Mouse (Mus musculus) thymus, adult 2 months (tissue): ENCODE measurements around the gene Cabp1.

ENCODE experiments used
- CTCF ChIP-seq: fragments of 200-500 bp; IDR thresholded peaks from 2 replicates; pipeline ENCODE4 v1.5.1; 2012; ENCODE audit warnings: mild to moderate bottlenecking, control low read depth, low read length, moderate library complexity, borderline replicate concordance; ENCODE audit not compliant: control insufficient read depth, poor library complexity, insufficient read depth; ENCODE audit errors: extremely low read depth
- POLR2A ChIP-seq: fragments of 200-500 bp; IDR thresholded peaks from 2 replicates; pipeline ENCODE4 v1.6.1; 2012; ENCODE audit warnings: mild to moderate bottlenecking, low read length, control low read depth, moderate library complexity; ENCODE audit not compliant: control insufficient read depth, poor library complexity, insufficient read depth; ENCODE audit errors: extremely low read depth

DNA sequence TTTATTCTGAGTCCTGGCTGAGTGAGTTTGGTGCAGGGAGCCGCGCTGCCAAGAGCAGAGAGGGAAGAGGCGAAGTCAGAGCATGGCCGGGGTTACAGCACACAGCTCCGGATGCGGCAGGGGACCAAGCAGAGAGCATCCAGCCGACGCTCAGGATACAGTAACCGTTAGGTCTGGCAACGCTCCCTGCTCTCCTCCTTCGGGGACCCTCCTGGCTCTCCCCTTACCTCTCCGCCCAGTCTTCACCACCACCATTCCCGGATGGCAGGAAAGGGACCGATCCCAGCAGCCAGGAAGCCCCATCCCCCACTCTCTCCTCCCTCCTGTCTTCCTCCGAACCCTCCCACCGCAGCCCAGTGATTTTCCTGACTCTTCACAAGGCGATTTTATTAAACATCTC, 20.7 kb upstream of the Cabp1 start:
- TF ChIP-seq POLR2A (no peak), CTCF (no peak)
